Mouse (Mus musculus) left cerebral cortex, postnatal 14 days (tissue): Measurements from ENCODE around the gene Fam198b. TPM values are rescaled to one million over a fixed set of nuclear protein-coding genes. Genes with fewer than 3 reads are reported as not detected.
A peak's percentile ranks its signal among the peaks of the same experiment; 100 is the strongest.
"Not testable (repeated sequence)": the region's sequence is repeated elsewhere in the genome, so short reads cannot be mapped to it uniquely, and the experiment has no call there.

Experiments
- DNase-seq, 2 experiments: peaks; one replicate each; pipeline ENCODE4 v3.0.0; 2021 to 2022; ENCODE audit warnings: low spot score in 2 of 2, mixed read lengths in 1 of 2
- intact Hi-C: fragments of 180-260 bp; cut with DNase I; formaldehyde crosslinking; loops from one replicate; pipeline ENCODE4 v1.15.1; 2025
- total RNA-seq, 2 experiments: library from RNA; stranded (reverse); gene quantifications; 2 replicates each; pipeline ENCODE4 v1.2.3; 2021

The Fam198b gene
- total RNA-seq, 2 experiments from 2014 or later: 13.8 to 16.4 TPM

DNA sequence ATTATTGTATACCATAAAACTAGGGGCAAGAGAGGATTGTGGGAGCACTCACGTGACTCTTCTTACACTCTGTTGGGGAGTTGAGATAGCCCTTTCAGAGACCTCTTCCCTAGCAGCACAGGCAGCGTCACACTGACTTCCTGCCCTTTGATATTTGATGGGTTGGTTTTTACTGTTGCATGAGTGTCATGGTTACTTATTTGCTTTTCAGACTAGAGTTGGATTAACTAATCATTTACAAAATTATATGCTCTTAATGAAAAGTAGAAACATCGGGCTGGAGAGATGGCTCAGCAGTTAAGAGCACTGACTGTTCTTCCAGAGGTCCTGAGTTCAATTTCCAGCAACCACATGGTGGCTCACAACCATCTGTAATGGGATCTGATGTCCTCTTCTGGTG is 85.2 kb downstream of the Fam198b start:
- intact Hi-C loops: not testable (repeated sequence)

DNA sequence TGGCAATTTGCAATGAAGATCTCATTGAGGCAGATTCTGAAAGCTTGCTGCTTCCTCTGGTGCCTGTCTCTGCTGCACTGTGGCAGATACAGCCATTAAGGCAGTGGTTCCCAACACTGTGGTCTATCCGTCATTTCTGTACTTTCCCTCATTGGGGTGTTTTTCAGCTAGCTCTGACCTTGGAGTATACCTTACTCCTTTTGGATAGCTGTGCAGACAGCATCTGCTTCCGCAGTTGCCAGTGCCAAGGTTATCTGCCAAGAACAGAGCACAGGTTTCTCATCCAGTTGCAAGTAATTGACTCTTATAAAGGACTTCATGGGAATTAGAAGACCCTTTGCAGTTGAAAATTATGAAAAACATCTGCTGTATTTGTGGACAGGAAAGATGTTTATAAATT is 85.7 kb downstream of the Fam198b start:
- intact Hi-C loops: no loop called here

More for the DNA sequence above, 85.2 kb downstream of the Fam198b start:
- DNase-seq: not testable (repeated sequence)

DNA sequence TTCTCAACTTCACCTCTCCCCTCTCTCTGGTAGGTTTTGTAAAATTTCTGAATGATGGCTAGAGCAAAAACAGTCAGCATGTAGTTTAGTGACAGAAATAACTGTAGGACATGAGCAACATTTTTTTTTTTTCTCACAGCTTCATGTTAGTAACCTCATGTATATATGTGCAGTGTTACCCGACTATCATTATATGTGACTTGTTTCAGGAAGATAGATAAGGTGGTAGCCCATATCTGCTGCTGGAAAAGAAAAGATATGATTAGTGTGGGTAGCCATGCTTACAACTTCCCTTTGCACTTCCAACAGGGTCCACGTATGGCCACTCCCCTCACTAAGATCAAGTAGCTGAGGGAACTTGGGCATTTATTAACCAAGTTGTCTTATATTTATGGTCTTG is 86.2 kb downstream of the Fam198b start:
- no peak for DNase-seq
- intact Hi-C loops: no loop called here

More for the DNA sequence above, 85.7 kb downstream of the Fam198b start:
- no peak for DNase-seq

DNA sequence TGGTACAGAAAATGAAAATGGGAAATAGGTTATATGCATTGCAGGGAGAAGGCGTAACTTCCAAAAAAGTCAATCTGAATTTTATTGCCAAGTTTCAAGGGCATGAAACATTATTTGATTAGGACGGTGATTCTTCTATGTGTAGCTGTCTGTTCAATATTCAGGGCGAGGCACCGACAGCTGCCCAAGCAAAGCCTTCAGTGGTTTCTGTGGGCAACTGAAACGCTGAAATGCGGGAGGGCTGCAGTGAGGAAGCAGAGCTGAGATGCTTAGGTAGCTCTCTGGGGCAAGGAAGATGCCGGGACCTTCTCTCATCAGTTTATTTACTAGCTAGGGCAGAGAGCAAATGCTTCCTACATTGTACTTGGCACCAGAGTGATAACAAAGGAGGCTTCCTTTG is 87.2 kb downstream of the Fam198b start:
- DNase-seq: no peak
- intact Hi-C loops: no loop called here

DNA sequence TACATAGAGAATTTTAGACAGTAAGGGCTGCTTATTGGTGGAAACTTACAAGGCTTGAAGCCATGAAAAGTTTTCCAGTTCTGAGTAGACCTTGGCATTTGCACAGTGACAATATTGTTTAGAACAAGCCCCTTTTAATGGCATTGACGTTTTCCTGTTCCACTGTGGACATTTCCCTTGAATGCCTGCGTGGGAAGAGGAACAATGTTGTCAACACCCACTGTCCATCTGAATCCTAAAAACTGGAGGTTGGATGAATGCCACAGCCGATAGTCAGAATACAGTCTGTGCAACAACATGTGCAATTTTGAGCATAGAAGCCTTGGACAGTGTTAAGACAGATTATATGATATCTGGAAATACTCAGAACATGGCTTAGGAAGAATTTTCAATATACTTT is 92.5 kb downstream of the Fam198b start:
- intact Hi-C loops: no loop called here
- DNase-seq: peak; percentile 44 to 45

DNA sequence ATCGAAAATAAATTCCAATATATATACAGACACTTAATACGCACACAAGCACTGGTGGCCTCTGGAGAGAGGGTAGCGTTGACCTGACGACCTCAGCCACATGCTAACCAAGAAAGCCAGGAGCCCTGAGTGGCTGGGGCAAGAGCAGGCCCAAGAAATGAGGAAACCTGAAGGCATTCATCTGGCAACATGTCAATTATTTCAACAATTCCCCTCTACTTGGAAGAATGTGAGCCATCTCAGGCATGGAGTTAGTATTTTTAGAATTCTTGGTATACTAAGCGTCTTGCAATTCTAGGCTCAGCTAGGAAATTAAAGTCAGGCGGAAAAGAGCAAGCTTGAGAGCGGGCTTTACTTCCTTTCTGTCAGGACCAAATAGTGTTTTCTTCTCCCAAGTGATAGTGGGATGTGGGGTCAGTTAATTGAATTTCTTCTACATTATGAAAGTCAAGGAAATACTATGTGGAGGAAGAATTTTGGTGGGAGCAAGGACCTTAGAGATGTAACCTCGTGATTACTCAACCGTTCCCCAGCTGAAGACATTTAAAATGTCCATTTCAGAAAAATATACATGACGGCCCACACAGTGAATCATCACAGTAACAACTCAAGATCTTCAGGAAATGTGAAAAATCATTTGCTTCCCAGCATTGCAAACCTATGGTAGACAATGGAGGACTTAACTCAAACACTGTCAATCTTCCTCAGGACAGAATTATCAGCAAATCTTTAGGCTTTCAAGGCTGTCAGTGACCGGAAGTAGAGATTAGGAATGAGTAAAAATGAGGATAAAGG is 93.5 kb downstream of the Fam198b start:
- intact Hi-C loops: no loop called here
- DNase-seq: peak in 1 of 2 experiments; percentile 23

DNA sequence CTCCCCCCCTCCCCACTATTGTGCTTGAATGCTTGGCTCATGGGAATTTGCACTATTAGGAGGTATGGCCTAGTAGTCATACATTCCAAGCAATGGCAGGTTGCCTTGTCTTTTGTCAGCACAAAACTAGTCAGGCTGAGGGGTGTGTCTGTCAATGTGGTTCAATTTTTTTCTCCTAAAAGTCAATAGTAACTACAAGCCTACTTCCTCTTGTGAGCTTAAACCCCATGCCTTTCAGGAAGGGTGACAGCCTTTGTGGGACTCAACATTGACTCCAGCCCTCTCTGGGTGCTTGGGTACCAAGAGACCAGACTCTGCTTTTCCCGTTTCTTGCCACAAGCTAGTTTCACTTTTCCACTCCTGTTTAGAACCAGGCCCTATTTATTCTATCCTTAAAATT is 96.4 kb downstream of the Fam198b start:
- intact Hi-C loops: no loop called here
- no peak for DNase-seq

DNA sequence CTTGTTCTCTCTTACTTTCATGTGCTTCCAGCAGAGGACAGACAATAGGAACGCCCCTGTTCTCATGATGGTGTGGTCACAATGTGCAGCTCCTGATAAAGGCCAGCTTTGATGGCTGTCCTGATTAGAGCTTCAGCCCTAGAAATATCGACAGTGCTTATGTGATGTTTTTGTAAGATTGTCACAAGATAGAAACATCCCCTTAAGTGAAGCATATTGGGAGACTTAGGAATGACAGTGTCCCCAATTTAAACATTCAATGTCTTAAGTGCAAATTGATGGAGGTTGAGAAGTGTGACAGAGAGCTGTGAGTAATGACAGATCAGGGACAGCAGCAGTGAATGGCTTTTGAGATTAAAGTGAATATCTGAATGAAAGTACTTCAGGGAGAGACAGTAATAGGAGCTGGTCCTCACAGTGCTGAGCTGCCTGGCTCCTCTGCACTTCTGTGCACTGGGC is 99.7 kb downstream of the Fam198b start:
- DNase-seq: no peak
- intact Hi-C loops: no loop called here

DNA sequence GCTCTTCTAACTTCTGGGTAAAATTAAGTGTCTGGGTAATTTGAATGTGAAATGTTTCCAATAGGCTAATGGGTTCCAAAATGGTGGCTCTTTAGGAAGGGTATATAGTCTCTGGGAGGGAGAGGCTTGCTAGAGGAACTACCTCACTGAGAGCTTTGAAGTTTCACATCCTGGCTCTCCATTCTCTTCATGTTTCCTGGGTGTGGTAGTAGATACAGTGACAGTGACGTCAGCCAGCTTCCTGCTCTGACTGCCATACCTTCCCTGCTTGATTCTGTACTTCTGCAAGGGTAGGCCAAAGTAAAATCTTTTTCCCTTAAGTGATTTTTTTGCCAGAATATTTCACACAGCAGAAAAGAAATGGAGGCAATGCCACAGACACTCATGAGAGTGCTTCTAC is 100.2 kb downstream of the Fam198b start:
- intact Hi-C loops: no loop called here
- DNase-seq: no peak

DNA sequence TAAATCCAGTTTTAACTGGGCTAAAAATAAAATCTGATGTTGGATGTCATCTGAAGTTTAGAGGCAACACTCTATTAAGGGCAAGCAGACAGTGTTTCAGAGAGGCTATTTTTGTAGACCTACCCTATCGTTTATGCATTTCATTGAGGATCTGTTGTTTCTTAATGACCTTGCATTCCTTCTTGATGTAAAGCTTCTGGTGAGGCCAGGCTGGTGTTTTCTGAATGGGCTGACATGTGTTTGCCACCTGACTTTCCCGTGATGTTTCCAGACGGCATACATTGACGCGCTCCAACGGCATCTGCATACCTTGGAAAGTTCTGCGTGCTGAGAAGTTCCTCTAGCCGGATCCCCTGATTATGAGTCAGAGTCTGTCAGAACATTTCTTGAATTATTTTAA is 104.9 kb downstream of the Fam198b start:
- intact Hi-C loops: no loop called here
- DNase-seq: no peak

DNA sequence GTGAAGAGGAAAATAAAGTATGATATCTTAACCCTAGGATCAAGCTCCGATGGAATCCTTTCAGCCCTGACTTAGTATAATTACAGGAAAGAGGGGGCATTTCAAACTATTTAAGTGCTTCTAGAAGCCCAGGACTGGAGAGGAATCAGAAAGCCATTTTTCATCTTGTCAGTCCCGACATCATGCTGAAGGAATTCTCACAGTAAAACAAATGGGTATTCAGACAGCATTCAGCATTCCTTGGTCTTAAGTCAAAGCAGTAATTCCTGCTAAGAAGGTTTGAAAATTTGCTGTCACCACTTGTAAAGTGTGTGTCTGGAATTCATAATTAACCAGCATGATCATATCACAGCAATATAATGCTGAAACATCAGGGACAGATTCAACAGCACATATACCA is 105.6 kb downstream of the Fam198b start:
- DNase-seq: no peak
- intact Hi-C loops: no loop called here

DNA sequence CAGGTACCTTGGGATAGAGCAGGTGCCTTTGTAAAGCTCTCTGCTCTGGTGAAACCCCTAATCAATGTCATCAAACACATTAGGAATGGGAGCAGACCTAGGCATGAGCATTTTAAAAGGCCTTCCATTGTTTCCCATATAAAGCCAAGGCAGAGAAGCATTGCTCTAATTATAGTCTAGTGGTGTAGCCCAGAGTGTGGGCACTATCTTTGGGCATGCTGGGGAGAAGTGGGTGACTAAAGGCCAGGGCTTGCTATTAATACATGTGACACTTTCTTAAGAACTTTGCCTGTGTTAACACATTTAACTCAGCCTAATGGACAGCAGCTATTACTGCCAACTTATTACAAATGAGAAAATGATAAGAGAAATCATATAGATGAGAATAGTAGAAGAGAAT is 106.1 kb downstream of the Fam198b start:
- intact Hi-C loops: no loop called here

DNA sequence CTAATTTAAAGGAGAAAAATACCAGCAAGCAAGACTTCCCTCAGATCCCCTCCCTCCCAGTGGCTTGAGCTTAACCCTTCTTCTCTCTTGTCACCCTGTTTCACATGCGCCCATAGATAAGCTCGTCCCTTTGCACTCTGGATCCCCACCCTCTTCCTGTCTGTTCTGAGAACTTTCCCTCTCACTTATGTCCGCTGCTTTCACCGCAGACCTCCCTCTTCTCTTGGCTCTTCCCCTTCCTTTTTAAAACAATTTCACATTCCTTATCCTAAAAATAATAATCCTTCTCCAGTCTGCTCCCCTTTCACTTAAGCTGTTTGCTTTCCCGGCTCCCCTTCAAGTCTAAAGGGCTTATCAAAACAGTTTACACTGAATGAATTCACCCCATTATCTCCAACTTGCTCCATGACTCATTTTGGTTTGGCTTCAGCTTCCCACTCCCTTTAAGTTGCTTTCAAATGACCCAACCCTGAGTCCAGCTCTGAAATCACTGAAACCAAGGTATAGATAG is 109.8 kb downstream of the Fam198b start:
- intact Hi-C loops: no loop called here
- no peak for DNase-seq

More for the DNA sequence above, 106.1 kb downstream of the Fam198b start:
- DNase-seq: no peak

DNA sequence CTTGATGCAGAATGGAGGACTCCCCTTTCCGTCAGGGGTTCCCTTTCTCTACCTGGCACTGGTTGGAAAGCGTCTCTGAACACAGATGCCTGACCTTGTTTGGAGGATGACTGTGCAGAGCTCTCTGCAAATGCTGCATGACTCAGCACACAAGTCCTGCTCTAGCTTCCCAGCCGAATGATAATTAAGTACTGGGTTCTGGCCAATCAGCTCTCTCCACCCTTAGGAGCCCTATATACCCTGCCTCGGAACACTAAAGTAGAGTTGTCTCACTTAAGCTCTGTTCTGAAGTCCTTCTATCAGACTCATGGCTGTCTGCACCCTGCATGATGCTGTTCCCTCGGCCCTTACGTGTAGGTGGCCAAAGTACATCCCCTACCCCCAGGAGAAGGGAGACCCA is 111.4 kb downstream of the Fam198b start:
- intact Hi-C loops: no loop called here
- no peak for DNase-seq

Other genes starting within 250 kb of the Fam198b start
- gene Rxfp1, start 146.7 kb upstream of the Fam198b start, total RNA-seq: 10 to 100 TPM; 16.8 to 23.9 TPM
- gene Tmem144, start 31.8 kb upstream of the Fam198b start, total RNA-seq: 10 to 100 TPM in 1 of 2 experiments, 1 to 10 TPM in 1; 8.9 to 11.8 TPM